Mouse (Mus musculus) limb, embryonic 11.5 days (tissue): Measurements from ENCODE around the gene Psmd2. TPM values are rescaled to one million over a fixed set of nuclear protein-coding genes. Genes with fewer than 3 reads are reported as not detected.

Experiments
- ATAC-seq: fragments of 200-750 bp; cut with Nextera tagmentation; 2 replicates; pipeline ENCODE4 v1.8.0; 2017; ENCODE audit warnings: low read depth; ENCODE audit not compliant: insufficient number of reproducible peaks, low FRiP score, low TSS enrichment
- DNase-seq: peaks from one replicate; pipeline ENCODE4 v3.0.0-alpha.2; 2015; ENCODE audit warnings: low spot score
- H3K27ac ChIP-seq: fragments of 300-500 bp; sonication (generic); replicated peaks from 2 replicates; pipeline ENCODE4 v1.5.1; 2014; ENCODE audit warnings: low read depth, mild to moderate bottlenecking, low read length
- H3K27me3 ChIP-seq: fragments of 300-500 bp; sonication (generic); 2 replicates; pipeline ENCODE4 v1.6.1; 2014; ENCODE audit warnings: mild to moderate bottlenecking, low read length, mixed read lengths; ENCODE audit not compliant: control insufficient read depth, insufficient read depth
- H3K36me3 ChIP-seq: fragments of 300-500 bp; sonication (generic); 2 replicates; pipeline ENCODE4 v1.6.1; 2014; ENCODE audit warnings: mild to moderate bottlenecking, low read length, moderate library complexity, mixed read lengths; ENCODE audit not compliant: control insufficient read depth, insufficient read depth
- H3K4me1 ChIP-seq: fragments of 300-500 bp; sonication (generic); 2 replicates; pipeline ENCODE4 v1.6.1; 2014; ENCODE audit warnings: low read length, mixed read lengths; ENCODE audit not compliant: control insufficient read depth, insufficient read depth
- H3K4me2 ChIP-seq: fragments of 300-500 bp; sonication (generic); 2 replicates; pipeline ENCODE4 v1.6.1; 2014; ENCODE audit warnings: low read depth, mild to moderate bottlenecking, moderate library complexity; ENCODE audit not compliant: severe bottlenecking
- H3K4me3 ChIP-seq: fragments of 300-500 bp; sonication (generic); 2 replicates; pipeline ENCODE4 v1.5.1; 2014; ENCODE audit warnings: low read depth, low read length
- H3K9ac ChIP-seq: fragments of 300-500 bp; sonication (generic); 2 replicates; pipeline ENCODE4 v1.6.1; 2014; ENCODE audit warnings: mild to moderate bottlenecking, low read length
- H3K9me3 ChIP-seq: fragments of 300-500 bp; sonication (generic); 2 replicates; pipeline ENCODE4 v1.6.1; 2016; ENCODE audit warnings: low read length; ENCODE audit not compliant: control insufficient read depth
- WGBS: fragments of 180-500 bp; shearing (Covaris S2); extraction: QIAGEN DNeasy Blood & Tissue Kit; methylation state at CpG from one replicate; pipeline ENCODE4 v1.1.7; 2014; 5-methylcytosine and 5-hydroxymethylcytosine counted together
- polyA plus RNA-seq: library from polyadenylated mRNA; unstranded; fragments of >200 nt; fragmentation: Nextera tagmentation; extraction: Ambion mirVana; gene quantifications from 2 replicates; pipeline ENCODE4 v1.2.1, GENCODE M21; 2014

Psmd2 gene
- polyA plus RNA-seq, result 480 and 491 TPM in 2 replicates

DNA sequence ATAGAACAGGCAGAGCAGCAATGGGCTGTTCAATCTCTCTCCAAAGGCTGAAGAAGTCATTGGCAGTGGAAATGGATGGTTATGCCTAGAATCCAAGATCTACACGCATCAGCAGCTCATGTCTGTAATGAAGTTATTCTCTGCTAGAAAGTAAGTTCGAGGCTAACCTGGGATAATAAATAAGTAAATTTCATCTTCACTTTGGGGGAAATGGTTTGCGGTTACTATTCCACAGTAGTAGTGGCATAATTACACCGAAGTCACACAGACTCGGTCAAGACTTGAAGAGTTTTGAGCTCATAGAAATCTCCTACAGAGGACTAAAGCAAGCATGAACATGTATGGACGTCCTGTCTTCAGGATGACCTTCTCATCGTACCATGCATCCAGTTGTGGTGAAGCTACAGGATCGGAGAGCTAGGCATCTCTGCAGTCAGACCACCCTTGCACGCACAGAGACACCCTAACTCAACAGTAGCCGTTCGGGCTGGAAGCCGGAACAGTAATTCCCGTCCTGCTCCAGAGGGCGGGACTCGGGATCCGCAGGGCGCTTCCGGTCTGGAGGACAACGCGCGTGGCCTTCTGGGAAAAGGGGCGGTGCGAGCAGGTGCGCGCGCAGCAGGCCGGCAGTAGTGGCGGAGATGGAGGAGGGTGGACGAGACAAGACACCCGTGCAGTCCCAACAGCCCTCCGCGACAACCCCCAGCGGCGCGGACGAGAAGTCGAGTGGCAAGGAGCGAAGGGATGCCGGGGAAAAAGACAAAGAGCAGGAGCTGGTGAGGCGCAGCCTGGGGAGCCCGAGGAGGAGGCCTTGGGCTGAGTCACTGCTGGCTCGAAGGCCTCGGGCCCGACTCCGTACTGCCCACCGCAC lies at the start of gene Psmd2:
Gene Psmd2, plus strand, starts transcription at position 577 of the 871 bp plus-strand sequence.
- Histone ChIP-seq H3K4me2 (peak within 1 kb of the TSS; percentile 78), H3K4me3 (peak within 1 kb of the TSS; percentile 92), H3K36me3 (peaks cover 11% of the 10 kb centered on the region; the same call in 1 of the 2 replicates), H3K27ac (0 out of 2 replicates have a peak within 1 kb of the TSS, but pooled peaks have one; percentile 42), H3K27me3 (no peaks in the 10 kb centered on the region), H3K4me1 (peaks cover 7% of the 10 kb centered on the region; the same call in 1 of the 2 replicates), H3K9me3 (no peaks in the 10 kb centered on the region), H3K9ac (peak within 1 kb of the TSS; percentile 83)
- ATAC-seq, result peak; percentile 93
- peak; percentile 97 for DNase-seq
- 2% methylated on average over 46 of the region's 46 CpGs for WGBS

DNA sequence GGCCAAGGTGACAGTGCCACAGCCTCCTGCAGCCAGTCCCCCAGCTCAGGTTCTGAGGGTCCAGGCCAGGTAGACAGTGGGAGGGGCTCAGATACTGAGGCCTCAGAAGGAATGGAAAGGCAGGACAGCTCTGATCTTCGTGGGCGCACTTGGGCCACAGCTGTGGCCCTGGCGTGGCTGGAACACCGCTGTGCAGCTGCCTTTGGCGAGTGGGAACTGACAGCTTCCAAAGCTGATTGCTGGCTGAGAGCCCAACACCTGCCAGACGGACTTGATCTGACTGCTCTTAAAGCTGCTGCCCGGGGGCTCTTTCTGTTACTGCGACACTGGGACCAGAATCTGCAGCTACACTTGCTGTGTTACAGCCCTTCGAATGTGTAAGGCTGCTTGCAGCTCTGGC lies 46.7 kb upstream of the Psmd2 start:
- WGBS, result 87% methylated on average over 9 of the region's 9 CpGs

DNA sequence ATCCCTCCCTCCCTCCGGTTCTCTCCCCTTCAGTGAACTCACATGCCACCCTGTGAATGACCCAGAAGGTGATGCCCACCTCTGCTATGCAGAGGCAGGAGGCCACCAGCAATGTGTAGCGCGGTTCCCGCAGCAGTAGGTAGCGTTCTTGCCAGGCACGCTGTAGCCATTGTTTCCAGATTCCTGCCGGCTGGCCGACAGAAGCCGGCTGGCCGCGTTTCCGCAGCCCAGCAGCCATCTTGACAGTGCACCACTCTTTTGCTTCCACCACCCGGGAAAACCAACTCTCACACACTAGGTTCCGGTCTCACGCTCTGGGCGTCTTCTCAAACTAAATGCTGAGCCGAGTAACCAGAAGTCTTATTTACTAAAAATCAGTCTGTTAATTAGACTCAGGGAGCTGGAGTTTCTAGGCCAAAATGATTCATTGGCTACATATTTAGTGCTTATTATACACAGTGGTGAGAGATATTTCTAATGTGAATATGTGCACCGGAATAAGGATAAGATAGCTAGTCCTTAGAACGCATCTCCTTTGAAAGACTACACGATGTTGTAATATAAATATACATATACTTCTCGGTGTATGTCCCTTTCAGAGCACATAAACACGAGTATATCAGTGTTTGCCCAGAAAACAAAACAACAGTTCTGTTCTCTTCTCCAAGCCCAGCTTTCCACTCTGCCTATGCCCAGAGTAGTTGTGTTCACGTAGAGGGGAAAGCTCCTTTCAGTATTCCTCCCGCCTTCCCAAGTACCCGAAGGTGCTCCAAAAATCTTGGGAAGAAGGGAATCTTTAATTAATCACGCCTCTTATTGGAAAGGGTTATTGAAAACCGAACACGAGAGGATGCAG lies 40.7 kb upstream of the Psmd2 start:
- Histone ChIP-seq H3K4me1 (peaks cover 3% of the 10 kb centered on the region; the same call in 1 of the 2 replicates), H3K4me2 (peak overlapping the region; percentile 87)
- under 1% methylated on average over 28 of the region's 28 CpGs for WGBS

More for the DNA sequence above, 46.7 kb upstream of the Psmd2 start:
- no peaks in the 10 kb centered on the region for H3K27me3 ChIP-seq
- DNase-seq (no peak), ATAC-seq (no peak)
- peaks cover 8% of the 10 kb centered on the region; the same call in 1 of the 2 replicates for H3K36me3 ChIP-seq
- H3K4me3 ChIP-seq, result no peak overlapping the region
- peaks cover 2% of the 10 kb centered on the region; the same call in 1 of the 2 replicates for H3K4me1 ChIP-seq
- no peak overlapping the region for H3K4me2 ChIP-seq
- H3K27ac ChIP-seq, result no peak overlapping the region
- H3K9ac ChIP-seq, result no peak overlapping the region
- no peaks in the 10 kb centered on the region for H3K9me3 ChIP-seq

DNA sequence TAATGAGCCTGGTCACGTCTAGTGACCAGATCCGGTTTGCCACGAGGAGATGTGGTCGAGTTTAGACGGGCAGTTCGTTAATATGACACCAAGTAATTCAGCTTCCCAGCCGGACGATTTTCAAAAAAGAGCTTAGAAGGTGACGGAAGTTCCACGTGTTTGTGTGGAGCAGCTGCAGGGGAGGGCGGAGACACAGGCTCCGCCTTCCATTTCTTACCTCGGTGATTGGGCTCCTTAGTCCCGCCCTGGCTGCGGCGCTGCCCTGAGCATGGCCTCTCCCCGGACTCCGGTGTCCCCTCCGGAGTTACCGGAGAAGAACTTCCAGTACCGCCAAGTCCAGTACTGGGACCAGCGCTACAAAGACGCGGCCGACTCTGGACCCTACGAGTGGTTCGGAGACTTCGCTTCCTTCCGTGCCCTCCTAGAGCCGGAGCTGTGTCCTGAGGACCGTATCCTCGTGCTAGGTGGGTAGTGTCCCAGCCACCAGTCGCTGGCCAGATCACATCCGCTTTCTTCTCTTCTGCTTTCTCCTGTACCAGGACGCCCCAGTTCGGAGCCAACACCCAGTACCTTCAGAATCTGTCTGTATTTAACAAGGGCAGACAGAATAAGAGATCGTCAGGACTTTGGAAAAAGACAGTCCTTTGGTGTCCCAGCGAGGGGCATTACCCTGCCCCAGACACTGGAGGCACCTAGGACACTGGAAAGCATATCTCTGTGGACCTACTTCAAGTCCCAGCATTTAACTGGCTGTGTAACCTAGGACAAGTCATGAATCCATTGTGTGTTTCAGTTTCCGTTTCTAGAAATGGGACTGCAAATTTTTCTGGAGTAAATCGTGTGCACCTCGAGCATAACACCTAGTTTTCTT lies 39.9 kb upstream of the Psmd2 start, which contains the start of the genes Eef1akmt4, Gm49333 and Alg3:
Gene Eef1akmt4, plus strand, starts transcription at position 237 of the 871 bp plus-strand sequence.
Gene Gm49333, plus strand, starts transcription at position 254 of the 871 bp plus-strand sequence.
Gene Alg3, minus strand, starts transcription at position 379 of the 871 bp plus-strand sequence.
- WGBS, result 3% methylated on average over 41 of the region's 41 CpGs
- DNase-seq (peak; percentile 86), ATAC-seq (peak; percentile 97)
- Histone ChIP-seq H3K4me3 (peak within 1 kb of the TSS; percentile 68), H3K27me3 (no peaks in the 10 kb centered on the region), H3K36me3 (peaks cover 7% of the 10 kb centered on the region; the same call in 1 of the 2 replicates), H3K4me2 (peak within 1 kb of the TSS; percentile 87), H3K4me1 (peaks cover 3% of the 10 kb centered on the region; the same call in 1 of the 2 replicates), H3K9me3 (no peaks in the 10 kb centered on the region), H3K27ac (peak within 1 kb of the TSS; percentile 60; the same call in 1 of the 2 replicates), H3K9ac (peak within 1 kb of the TSS; percentile 88)

More for the DNA sequence above, 40.7 kb upstream of the Psmd2 start:
- Histone ChIP-seq H3K9me3 (no peaks in the 10 kb centered on the region), H3K9ac (peak overlapping the region; percentile 88), H3K27me3 (no peaks in the 10 kb centered on the region), H3K36me3 (peaks cover 8% of the 10 kb centered on the region; the same call in 1 of the 2 replicates), H3K27ac (peak overlapping the region; percentile 60; the same call in 1 of the 2 replicates), H3K4me3 (peak overlapping the region; percentile 68)
- DNase-seq (peak; percentile 89), ATAC-seq (peak; percentile 56; the same call in 1 of the 2 replicates)

DNA sequence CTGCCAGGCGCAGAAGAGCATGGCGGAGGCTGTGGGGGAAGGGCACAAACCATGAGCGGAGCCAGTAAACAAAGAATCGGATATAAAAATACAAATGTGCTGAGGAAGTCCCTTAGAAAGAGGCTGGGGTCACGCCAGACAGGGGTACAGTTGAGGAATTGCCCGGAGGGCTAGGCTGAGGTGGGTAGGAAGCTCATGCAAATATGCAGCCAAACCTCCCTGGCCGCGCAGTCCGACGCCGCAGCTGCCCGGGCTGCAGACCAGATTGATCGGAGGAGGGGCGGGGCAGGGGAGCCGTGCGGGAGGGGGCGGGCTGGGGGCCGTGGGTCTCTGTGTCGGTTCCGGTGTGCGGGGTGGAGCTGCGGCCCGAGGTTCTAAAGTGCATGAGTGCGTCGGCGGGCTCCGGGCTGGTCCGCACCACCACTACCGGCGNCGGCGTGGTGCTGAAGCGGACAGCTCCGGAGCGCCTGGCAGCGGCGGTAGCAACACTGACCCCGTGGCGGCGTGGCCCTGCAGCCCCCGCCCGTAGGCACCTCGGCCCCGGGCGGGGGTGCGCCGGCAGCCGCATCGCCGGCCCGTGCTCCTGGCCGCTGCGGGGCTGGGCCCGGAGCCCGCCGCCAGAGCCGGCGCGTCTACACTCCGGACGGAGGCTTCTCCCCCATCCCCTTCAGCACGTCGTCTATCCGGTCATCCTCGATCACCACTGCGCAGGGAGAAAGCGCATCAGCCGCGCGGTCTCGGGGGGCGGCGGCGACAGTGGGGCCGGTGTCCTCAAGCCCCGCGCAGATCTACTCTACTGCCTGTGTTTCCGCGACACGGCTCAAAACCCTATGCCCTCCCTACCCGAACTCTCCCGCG lies 31.7 kb upstream of the Psmd2 start:
- peak; percentile 70 for DNase-seq
- Histone ChIP-seq H3K4me1 (peaks cover 16% of the 10 kb centered on the region), H3K27ac (no peak overlapping the region), H3K9ac (no peak overlapping the region; the same call in 1 of the 2 replicates), H3K36me3 (no peaks in the 10 kb centered on the region), H3K4me2 (peak overlapping the region; percentile 99), H3K9me3 (no peaks in the 10 kb centered on the region), H3K4me3 (peak overlapping the region; percentile 72), H3K27me3 (peaks cover 23% of the 10 kb centered on the region)
- WGBS, result 2% methylated on average over 82 of the region's 83 CpGs
- peak; percentile 48; the same call in 1 of the 2 replicates for ATAC-seq

DNA sequence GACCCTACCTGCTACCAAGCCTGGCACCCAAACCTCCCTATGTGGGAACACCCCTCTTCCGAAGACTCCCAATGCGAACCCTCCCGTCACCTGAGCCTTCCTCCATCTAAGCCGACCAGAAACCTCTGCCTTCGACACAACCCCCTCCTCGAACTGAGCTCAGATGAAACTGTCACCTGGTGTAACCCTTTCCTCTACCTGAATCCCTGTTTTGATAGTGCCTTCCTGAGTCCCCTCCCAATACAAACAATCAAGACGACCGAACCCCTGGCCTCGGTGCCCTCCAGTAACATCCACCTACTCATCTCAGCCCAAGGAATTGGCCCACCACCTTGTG lies 31.1 kb upstream of the Psmd2 start:
- no peak for DNase-seq
- H3K4me2 ChIP-seq, result peak overlapping the region; percentile 99
- H3K27ac ChIP-seq, result no peak overlapping the region
- WGBS, result under 1% methylated on average over 9 of the region's 9 CpGs
- H3K9ac ChIP-seq, result no peak overlapping the region; the same call in 1 of the 2 replicates
- no peaks in the 10 kb centered on the region for H3K36me3 ChIP-seq
- 0 out of 2 replicates have a peak, but pooled peaks have one; percentile 10 for ATAC-seq
- peaks cover 23% of the 10 kb centered on the region for H3K27me3 ChIP-seq
- H3K9me3 ChIP-seq, result no peaks in the 10 kb centered on the region
- peaks cover 16% of the 10 kb centered on the region for H3K4me1 ChIP-seq
- H3K4me3 ChIP-seq, result peak overlapping the region; percentile 72

DNA sequence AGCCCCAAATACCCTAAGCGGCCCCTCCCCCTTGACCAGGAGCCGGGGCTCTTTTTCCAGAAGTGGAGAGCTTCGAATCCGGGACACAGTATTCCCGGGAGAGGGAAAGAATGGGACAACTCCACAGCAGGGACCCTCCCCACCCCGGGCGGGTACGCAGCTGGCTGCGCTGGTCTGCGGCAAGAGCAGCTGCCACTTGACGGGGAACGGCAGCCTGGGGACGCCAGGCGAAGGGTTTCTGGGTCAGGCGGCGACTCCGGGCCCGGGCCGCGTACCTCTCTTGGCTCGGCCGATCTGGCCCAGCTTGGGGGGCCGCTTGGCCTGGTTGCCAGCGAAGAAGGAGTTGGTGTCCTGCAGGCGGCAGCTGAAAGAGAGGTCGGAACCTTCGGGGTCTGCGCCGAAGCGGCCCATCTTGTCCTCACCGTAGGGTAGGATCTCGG lies 30.7 kb upstream of the Psmd2 start:
- peak; percentile 63 for DNase-seq
- no peaks in the 10 kb centered on the region for H3K9me3 ChIP-seq
- peaks cover 16% of the 10 kb centered on the region for H3K4me1 ChIP-seq
- H3K4me2 ChIP-seq, result peak overlapping the region; percentile 99
- under 1% methylated on average over 32 of the region's 32 CpGs for WGBS
- H3K36me3 ChIP-seq, result no peaks in the 10 kb centered on the region
- H3K27me3 ChIP-seq, result peaks cover 23% of the 10 kb centered on the region
- ATAC-seq, result 0 out of 2 replicates have a peak, but pooled peaks have one; percentile 7
- H3K27ac ChIP-seq, result no peak overlapping the region
- H3K4me3 ChIP-seq, result peak overlapping the region; percentile 72
- H3K9ac ChIP-seq, result peak overlapping the region; percentile 70
